Mouse (Mus musculus) cortical plate, adult 2 months (tissue): ENCODE measurements at regions not wholly inside any gene's neighbourhood (a gene's known extent, or its start where the extent isn't known, plus 50 kb on each side); places are given as distances from the start of the nearest gene placed in this dataset.

ENCODE experiments used
- CTCF ChIP-seq: fragments of 200-500 bp; IDR thresholded peaks from 2 replicates; pipeline ENCODE4 v1.5.1; 2011; ENCODE audit warnings: mild to moderate bottlenecking, control low read depth, low read length; ENCODE audit not compliant: insufficient read depth; ENCODE audit errors: extremely low read depth
- POLR2A ChIP-seq: fragments of 200-500 bp; IDR thresholded peaks from 2 replicates; pipeline ENCODE4 v1.6.1; 2011; ENCODE audit warnings: mild to moderate bottlenecking, low read length, control low read depth; ENCODE audit not compliant: insufficient read depth; ENCODE audit errors: extremely low read depth

GRCm38 (mm10) chr16:5534862-5535261 is 279.1 kb upstream of the Eef2kmt start:
- TF ChIP-seq CTCF (peak; percentile 47), POLR2A (no peak)
